Mouse (Mus musculus): Measurements from ENCODE around the gene Irx3. TPM values are rescaled to one million over a fixed set of nuclear protein-coding genes. Genes with fewer than 3 reads are reported as not detected.

Irx3 gene
- polyA plus RNA-seq, 1 experiment from 2014 or later, result 0.58 TPM

DNA sequence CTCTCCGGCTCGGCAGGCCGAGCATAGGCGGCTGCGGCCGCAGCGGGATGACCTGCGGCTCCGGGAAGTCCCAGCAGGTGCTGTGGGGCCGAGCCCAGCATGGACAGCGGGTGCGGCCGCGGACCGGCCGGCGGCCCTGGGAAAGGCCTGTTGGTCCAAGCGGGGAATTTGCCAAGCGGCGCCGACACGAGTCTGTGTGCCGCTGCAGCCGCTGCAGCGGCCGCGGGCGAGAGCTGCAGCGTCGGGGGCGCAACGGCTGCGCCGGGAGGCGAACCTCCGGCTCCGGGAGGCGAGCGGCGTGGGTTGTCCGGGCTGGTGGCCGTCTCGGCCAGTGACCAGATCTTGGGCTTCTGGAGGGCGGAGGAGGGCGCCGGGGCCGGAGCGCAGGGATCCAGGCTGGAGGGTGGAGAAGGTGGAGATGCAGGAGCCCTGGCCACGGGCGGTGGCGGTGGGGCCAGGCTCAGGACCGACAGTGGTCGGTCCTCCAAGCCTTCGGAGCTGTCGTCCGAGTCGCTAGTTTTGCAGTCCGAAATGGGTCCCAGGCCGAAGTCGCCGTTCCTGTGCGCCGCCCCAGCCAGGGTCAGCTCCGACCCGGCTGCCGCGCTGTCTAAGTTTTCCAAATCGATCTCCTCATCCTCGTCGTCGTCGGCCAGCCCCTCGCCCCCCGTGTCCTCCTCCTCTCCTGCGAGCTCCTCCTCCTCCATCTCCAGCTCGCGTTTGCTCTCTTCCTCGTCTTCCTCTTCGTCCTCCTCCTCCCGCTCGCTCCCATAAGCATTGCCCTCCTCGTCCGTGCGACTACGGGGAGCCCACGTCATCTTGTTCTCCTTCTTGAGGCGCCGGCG is 2.0 kb downstream of the Irx3 start:
- ATAC-seq, result no peak
- H3K4me3 ChIP-seq (replicated peaks), result peak overlapping the region; percentile 48
- H3K9ac ChIP-seq, result no peak overlapping the region
- peaks cover 91% of the 10 kb centered on the region for H3K27me3 ChIP-seq (replicated peaks)
- H3K36me3 ChIP-seq, result no peaks in the 10 kb centered on the region
- H3K4me2 ChIP-seq (replicated peaks), result peak overlapping the region; percentile 97
- peaks cover 45% of the 10 kb centered on the region for H3K4me1 ChIP-seq (replicated peaks)
- H3K9me3 ChIP-seq, result no peaks in the 10 kb centered on the region
- H3K27ac ChIP-seq, result no peak overlapping the region
- under 1% methylated on average over 87 of the region's 89 CpGs for WGBS

DNA sequence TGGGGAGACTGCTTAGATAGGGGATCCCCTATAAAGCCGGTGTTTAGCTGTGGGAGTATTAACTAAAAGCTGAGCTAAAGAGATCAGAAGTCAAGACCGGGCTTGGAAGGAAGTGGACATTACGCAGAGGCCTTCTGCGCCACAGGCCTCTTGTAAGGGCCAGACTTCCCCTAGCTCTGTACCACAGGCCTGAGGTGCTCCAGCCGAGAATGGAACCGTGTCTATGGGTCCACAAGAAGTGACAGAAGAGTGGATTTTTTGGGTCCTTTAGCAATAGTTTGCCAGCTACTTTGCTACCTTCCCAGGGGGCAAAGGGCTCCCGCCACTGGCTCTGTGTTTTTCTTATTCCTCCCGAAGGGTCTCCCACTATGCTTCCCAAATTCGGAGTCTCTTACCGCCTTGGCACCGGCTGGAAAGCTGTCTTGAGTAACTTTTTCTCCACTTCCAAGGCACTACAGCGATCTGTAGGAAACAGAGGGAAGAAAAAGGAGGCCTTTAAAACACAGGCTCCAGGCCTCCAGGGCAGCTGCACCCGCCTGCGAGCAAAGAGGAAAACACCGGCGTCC is 2.8 kb downstream of the Irx3 start:
- H3K9ac ChIP-seq, result no peak overlapping the region
- H3K27me3 ChIP-seq (replicated peaks), result peaks cover 90% of the 10 kb centered on the region
- H3K4me3 ChIP-seq (replicated peaks), result peak overlapping the region; percentile 48
- peaks cover 45% of the 10 kb centered on the region for H3K4me1 ChIP-seq (replicated peaks)
- ATAC-seq, result no peak
- 38% methylated on average over 16 of the region's 16 CpGs for WGBS
- no peak overlapping the region for H3K4me2 ChIP-seq (replicated peaks)
- no peaks in the 10 kb centered on the region for H3K36me3 ChIP-seq
- H3K9me3 ChIP-seq, result no peaks in the 10 kb centered on the region
- H3K27ac ChIP-seq, result no peak overlapping the region

DNA sequence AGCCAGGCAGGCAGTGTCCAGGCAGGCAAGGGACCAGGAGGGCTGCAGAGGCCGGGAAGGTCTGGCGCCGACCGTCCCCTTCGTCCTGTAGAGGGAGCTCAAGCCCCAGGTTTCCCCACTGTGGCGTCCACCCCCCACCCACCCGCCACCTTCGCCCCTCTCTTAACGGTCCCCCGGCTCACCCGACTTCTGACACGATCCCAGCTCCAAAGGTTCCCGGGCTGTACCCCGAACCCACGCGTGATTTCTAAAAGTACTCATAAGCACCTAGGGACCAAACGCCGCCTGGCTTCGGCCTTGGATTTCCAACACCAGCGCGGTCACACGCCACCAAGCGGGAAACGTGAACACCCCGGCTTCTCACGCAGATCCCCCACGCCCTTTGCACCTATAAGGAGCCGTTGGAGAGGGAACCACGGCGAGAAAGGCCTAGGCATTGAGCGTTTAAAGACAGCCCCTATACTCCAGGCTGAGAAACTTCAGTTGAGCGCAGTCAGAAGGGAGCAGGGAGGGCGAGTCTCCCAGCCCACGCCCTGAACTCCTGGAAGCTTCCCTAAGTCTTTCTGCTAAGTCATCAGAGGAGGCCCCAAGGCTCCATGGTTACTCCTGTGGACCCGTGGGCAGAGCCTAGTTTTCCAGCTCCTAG is 4.1 kb downstream of the Irx3 start:
- Histone ChIP-seq H3K9ac (no peak overlapping the region), H3K36me3 (no peaks in the 10 kb centered on the region), H3K4me3 (replicated peaks) (peak overlapping the region; percentile 32), H3K4me2 (replicated peaks) (peak overlapping the region; percentile 67), H3K27me3 (replicated peaks) (peaks cover 77% of the 10 kb centered on the region), H3K9me3 (no peaks in the 10 kb centered on the region), H3K27ac (no peak overlapping the region), H3K4me1 (replicated peaks) (peaks cover 41% of the 10 kb centered on the region)
- no peak for ATAC-seq
- 2% methylated on average over 35 of the region's 35 CpGs for WGBS

DNA sequence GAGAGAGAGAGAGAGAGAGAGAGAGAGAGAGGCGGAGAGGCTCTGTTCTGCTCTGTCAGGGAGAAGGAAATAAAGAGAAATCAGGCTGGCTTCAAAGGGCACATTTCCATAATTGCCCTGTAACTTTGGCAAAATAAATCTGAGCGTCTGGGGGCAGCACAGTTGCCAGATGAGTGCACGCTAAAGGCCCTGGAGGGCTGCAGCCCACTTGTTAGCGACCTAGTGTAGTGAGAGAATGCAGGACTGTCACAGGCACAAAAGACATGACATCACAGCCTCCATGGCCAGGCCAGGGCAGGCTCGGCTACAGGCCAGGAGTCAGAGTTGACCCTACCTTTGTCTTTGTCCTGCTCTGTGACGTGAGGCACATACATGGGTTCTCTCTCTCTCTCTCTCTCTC is 8.0 kb downstream of the Irx3 start:
- no peak overlapping the region for H3K9ac ChIP-seq
- no peaks in the 10 kb centered on the region for H3K9me3 ChIP-seq
- H3K4me3 ChIP-seq (replicated peaks), result no peak overlapping the region
- peaks cover 39% of the 10 kb centered on the region for H3K27me3 ChIP-seq (replicated peaks)
- H3K4me1 ChIP-seq (replicated peaks), result peaks cover 10% of the 10 kb centered on the region; the same call in 1 of the 2 replicates
- H3K36me3 ChIP-seq, result no peaks in the 10 kb centered on the region
- WGBS, result 52% methylated on average over 6 of the region's 6 CpGs
- ATAC-seq, result no peak
- no peak overlapping the region for H3K4me2 ChIP-seq (replicated peaks)
- H3K27ac ChIP-seq, result no peak overlapping the region

DNA sequence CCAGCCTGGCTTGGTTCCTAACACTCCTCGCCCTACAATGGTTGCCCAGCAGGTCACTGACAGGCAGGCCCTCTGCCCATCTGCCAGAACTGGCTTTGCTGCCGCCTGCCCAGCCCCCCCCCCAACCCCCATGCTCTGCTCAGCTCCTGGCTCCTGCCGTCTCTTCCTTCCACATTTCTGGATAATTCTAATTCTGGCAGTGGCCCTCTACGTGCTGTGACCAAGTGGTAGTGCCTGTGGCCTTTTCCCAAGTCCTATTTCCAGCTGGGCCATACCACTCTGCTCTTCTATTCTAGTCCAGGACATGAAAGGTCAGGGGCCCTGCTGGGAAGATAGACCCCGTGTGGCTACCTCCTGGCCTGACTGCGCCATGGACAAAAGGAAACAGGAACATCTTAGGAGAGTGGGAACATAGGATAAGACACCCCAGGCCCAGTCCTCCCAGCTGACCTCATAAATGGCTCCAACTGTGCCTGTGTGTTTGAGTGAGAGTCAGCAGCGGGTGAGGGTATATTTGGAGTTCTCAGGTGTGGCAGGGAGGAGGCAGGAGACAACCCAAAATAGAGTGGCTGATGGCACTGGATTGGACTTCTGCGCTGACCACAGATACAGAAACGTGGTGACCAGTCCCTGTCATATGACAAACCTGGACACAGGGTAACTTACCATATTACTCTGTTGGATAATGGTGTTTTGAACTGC is 14.5 kb downstream of the Irx3 start:
- Histone ChIP-seq H3K9me3 (no peaks in the 10 kb centered on the region), H3K4me1 (replicated peaks) (no peaks in the 10 kb centered on the region), H3K36me3 (no peaks in the 10 kb centered on the region), H3K27ac (no peak overlapping the region), H3K9ac (no peak overlapping the region), H3K4me3 (replicated peaks) (no peak overlapping the region), H3K27me3 (replicated peaks) (no peaks in the 10 kb centered on the region), H3K4me2 (replicated peaks) (no peak overlapping the region)
- ATAC-seq, result no peak
- WGBS, result 86% methylated on average over 9 of the region's 9 CpGs

DNA sequence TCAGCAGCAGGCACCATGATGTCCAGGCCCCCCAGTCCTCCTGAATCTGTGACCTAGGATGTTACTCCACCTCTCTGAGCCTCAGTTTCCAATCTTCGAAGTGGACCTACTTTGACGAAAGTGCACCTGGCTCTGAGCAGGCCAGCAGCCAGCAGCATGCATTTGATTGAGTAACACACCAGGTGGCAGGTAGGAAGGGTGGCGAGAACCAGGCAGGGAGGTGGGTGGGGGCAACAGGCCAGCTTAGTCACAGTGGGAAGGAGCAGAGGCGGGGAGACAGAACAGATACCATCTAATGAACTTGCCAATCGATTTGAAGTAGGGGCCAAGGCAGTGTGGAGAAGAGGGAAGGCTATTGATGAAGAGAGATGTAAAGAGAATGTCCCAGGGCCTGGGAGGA is 18.9 kb downstream of the Irx3 start:
- Histone ChIP-seq H3K9me3 (no peaks in the 10 kb centered on the region), H3K4me2 (replicated peaks) (no peak overlapping the region), H3K36me3 (no peaks in the 10 kb centered on the region), H3K27ac (no peak overlapping the region), H3K4me1 (replicated peaks) (no peaks in the 10 kb centered on the region), H3K9ac (no peak overlapping the region), H3K4me3 (replicated peaks) (no peak overlapping the region), H3K27me3 (replicated peaks) (no peaks in the 10 kb centered on the region)
- WGBS, result 79% methylated on average over 5 of the region's 5 CpGs
- no peak for ATAC-seq

DNA sequence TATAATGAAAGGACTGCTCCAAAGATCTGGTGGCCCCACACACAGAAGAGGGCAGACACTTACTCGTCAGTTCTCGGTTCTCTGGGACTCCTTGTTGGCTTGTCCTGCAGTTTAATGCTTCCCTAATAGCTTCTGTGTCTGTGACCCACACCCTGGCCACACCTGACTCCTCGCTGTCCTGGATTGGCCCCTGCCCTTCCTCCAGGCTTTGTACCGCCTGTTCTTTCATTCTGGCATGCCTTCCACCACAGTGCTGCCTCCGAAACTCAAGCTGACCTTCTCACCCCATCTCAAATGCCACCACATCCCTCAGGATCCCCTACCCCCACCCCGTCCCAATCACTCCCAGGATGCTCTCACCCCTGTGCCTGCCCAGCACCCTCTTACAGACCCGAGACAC is 19.7 kb downstream of the Irx3 start:
- Histone ChIP-seq H3K9me3 (no peaks in the 10 kb centered on the region), H3K4me2 (replicated peaks) (no peak overlapping the region), H3K9ac (no peak overlapping the region), H3K27ac (no peak overlapping the region), H3K4me3 (replicated peaks) (no peak overlapping the region), H3K36me3 (no peaks in the 10 kb centered on the region), H3K27me3 (replicated peaks) (no peaks in the 10 kb centered on the region), H3K4me1 (replicated peaks) (no peaks in the 10 kb centered on the region)
- ATAC-seq, result no peak
- 76% methylated on average over 7 of the region's 7 CpGs for WGBS

DNA sequence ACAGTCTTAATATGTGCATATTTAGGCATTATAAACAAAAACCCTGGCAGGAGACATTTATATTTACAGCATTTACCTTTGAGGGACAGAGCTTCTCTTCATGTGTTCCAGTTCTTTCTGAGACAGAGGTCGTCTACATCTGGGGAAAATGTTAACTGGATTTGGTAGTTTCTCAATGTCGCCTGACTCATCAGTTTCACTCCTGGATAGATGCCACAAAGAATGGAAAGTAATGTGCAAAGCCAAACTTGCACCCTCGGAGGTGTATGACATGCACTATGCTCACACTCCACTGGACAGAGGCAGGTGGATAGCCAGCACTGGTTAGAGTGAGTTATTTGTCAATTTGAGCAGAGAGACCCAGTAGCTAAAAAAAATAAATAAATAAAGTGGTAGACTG is 21.2 kb downstream of the Irx3 start:
- no peak for ATAC-seq
- H3K9me3 ChIP-seq, result no peaks in the 10 kb centered on the region
- no peaks in the 10 kb centered on the region for H3K36me3 ChIP-seq
- WGBS, result 62% methylated on average over 3 of the region's 3 CpGs
- H3K4me2 ChIP-seq (replicated peaks), result no peak overlapping the region
- no peaks in the 10 kb centered on the region for H3K27me3 ChIP-seq (replicated peaks)
- no peaks in the 10 kb centered on the region for H3K4me1 ChIP-seq (replicated peaks)
- no peak overlapping the region for H3K4me3 ChIP-seq (replicated peaks)
- no peak overlapping the region for H3K9ac ChIP-seq
- no peak overlapping the region for H3K27ac ChIP-seq

DNA sequence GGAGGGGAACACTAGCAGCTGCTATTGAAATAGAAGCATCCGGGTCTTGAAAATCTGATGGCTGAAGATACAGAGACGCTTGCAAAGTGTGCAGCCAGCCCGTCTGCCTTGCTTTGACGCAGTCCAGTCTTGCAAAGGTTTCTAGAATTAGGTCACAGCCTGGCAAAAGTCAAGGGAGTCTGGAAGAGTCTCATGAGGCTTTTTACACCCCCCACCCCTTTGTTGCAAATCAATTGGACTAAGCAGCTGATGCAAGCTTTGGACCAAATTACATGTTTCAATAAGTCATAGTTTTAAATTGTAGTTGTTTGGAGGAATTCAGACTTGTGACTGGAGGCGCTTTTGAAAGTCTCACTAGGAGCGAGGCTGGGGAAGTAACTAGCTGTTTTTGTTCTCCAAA is 33.0 kb downstream of the Irx3 start:
- Histone ChIP-seq H3K36me3 (no peaks in the 10 kb centered on the region), H3K9me3 (no peaks in the 10 kb centered on the region), H3K4me3 (replicated peaks) (no peak overlapping the region), H3K4me2 (replicated peaks) (no peak overlapping the region), H3K27ac (no peak overlapping the region), H3K27me3 (replicated peaks) (no peaks in the 10 kb centered on the region), H3K4me1 (replicated peaks) (no peaks in the 10 kb centered on the region), H3K9ac (no peak overlapping the region)
- no peak for ATAC-seq
- 50% methylated on average over 6 of the region's 6 CpGs for WGBS

DNA sequence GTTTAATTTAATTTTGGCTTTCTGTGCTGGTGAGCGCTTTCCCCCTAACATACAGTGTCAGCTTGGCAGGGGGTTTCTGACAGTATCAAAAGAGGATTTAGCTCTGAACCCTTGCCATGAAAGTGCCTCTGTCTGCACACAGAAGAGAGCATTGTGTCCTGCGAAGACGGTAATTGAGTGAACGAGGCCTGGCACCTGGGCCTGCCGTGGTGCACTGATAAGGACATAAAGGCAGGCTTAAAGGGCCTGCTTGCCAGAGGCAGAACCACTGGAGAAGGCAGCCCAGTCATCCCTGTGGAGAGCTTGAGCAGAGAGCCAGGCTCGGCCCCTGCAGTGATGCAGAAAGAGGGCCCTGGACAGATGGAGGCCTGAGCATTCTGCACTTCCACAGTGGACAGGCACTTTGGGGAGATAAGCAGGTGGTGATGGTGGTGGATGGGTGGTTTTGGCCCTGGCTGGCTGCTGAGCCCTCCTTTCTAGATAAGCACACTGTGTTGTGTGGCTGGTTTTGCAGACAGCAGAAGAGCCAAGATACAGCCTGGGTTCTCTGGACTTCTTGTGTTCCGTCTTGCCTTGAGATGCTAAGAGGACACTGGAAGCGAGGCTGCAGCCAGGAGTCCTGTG is 36.3 kb downstream of the Irx3 start:
- no peak for ATAC-seq
- Histone ChIP-seq H3K4me3 (replicated peaks) (no peak overlapping the region), H3K4me2 (replicated peaks) (no peak overlapping the region), H3K27ac (no peak overlapping the region), H3K36me3 (no peaks in the 10 kb centered on the region), H3K27me3 (replicated peaks) (no peaks in the 10 kb centered on the region), H3K9ac (no peak overlapping the region), H3K4me1 (replicated peaks) (no peaks in the 10 kb centered on the region), H3K9me3 (no peaks in the 10 kb centered on the region)
- WGBS, result 69% methylated on average over 8 of the region's 8 CpGs

DNA sequence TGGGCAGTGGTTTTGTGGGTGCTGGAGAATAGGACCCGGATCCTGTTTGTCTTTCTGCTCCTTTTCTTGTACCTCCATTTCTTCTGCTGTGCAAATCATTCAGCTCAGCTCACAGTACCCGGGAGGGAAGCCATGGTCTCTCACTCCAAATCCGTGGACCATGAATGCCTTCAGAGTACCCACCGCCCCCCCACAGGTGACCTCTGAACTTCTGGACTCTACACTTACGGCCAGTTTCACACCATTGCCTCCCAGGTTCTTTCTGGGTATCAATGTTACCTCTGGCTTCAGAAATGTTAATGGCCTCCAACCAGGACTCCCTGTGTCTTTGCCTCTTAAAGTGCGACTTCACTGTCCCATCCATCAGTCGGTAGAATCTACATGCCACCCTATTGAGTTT is 46.3 kb downstream of the Irx3 start:
- 80% methylated on average over 7 of the region's 7 CpGs for WGBS
- no peaks in the 10 kb centered on the region for H3K4me1 ChIP-seq (replicated peaks)
- no peak overlapping the region for H3K9ac ChIP-seq
- ATAC-seq, result no peak
- H3K36me3 ChIP-seq, result no peaks in the 10 kb centered on the region
- H3K4me3 ChIP-seq (replicated peaks), result no peak overlapping the region
- H3K4me2 ChIP-seq (replicated peaks), result no peak overlapping the region
- no peak overlapping the region for H3K27ac ChIP-seq
- H3K27me3 ChIP-seq (replicated peaks), result no peaks in the 10 kb centered on the region
- no peaks in the 10 kb centered on the region for H3K9me3 ChIP-seq

DNA sequence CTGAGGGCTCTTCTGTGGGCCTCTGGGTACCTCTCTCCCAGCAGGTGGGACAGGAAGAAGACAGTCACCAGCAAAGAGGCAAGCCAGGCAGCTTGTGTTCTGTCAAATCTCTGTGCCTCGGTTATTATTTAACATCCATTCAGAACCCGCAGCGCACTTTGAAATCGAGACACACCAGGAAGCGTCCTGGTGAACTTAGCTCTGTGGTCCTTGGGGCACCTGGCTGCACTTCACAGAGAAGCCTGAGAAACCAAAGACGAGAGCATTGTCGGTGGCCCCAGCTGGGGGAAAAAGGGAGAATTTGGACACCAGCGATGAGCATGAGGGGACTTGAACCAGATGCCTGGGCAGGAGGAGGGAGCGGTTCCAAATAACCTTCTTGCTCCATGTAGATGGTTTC is 46.8 kb downstream of the Irx3 start:
- Histone ChIP-seq H3K4me2 (replicated peaks) (no peak overlapping the region), H3K9me3 (no peaks in the 10 kb centered on the region), H3K4me1 (replicated peaks) (no peaks in the 10 kb centered on the region), H3K9ac (no peak overlapping the region), H3K27me3 (replicated peaks) (no peaks in the 10 kb centered on the region), H3K36me3 (no peaks in the 10 kb centered on the region), H3K27ac (no peak overlapping the region), H3K4me3 (replicated peaks) (no peak overlapping the region)
- no peak for ATAC-seq
- WGBS, result 83% methylated on average over 9 of the region's 9 CpGs

Measured in intestine, embryonic 15.5 days (tissue).